Mouse (Mus musculus): Measurements from ENCODE around the gene Sesn3. TPM values are rescaled to one million over a fixed set of nuclear protein-coding genes. Genes with fewer than 3 reads are reported as not detected.
"Not testable (repeated sequence)": the region's sequence is repeated elsewhere in the genome, so short reads cannot be mapped to it uniquely, and the experiment has no call there.

Gene Sesn3
- total and polyA plus RNA-seq, 3 experiments = 1.5 to 6.0 TPM; not detected in 1

GRCm38 (mm10) chr9:14241003-14241402, 33.9 kb upstream of the Sesn3 start:
- not testable (repeated sequence) for H3K36me3 ChIP-seq (ENCODE audit: control insufficient read depth in 1 of 2, insufficient read depth in 2 of 2, low read length in 2 of 2); H3K9ac ChIP-seq (ENCODE audit: control insufficient read depth, low read depth, low read length, poor library complexity, severe bottlenecking); DNase-seq (ENCODE audit: low read depth, low spot score); H3K9me3 ChIP-seq (replicated peaks; ENCODE audit: insufficient read depth, low read length); H3K4me1 ChIP-seq (ENCODE audit: control insufficient read depth in 1 of 2, insufficient read depth in 2 of 2, low read length in 2 of 2); H3K79me2 ChIP-seq (ENCODE audit: control insufficient read depth, insufficient read depth, low read length, poor library complexity); H3K27ac ChIP-seq (ENCODE audit: control insufficient read depth, low read depth, low read length); H3K4me3 ChIP-seq (ENCODE audit: control insufficient read depth in 1 of 2, insufficient read depth in 1 of 2, low read depth in 2 of 2, low read length in 2 of 2)
- peaks cover 15 to 23% of the 10 kb centered on the region in 2 experiments for H3K27me3 ChIP-seq (ENCODE audit: control insufficient read depth in 1 of 2, insufficient read depth in 2 of 2, low read length in 2 of 2)

DNA sequence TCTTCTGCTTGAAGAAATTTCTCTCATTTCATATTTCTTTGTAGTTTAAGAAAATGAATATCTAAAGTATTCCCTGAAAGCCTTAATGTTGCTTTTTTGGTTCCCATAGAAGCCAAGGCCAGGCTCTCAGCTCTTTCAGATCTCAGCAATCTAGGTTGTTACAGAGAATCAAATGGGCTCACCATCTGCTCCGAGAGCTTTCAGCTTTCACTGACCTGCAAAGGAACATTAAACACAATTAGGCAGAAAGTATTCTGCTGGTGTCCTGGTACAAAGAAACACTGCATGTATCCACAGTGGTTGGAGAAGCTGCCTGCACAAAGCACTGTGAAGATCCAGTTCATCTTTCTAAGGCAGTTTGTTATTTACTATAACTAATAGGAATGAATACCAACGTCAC, 32.6 kb upstream of the Sesn3 start:
- no peak overlapping the region for H3K9ac ChIP-seq (ENCODE audit: control insufficient read depth, low read depth, low read length, poor library complexity, severe bottlenecking)
- no peak for DNase-seq (ENCODE audit: low read depth, low spot score)
- H3K9me3 ChIP-seq (replicated peaks; ENCODE audit: insufficient read depth, low read length) = no peaks in the 10 kb centered on the region
- no peaks in the 10 kb centered on the region for H3K4me1 ChIP-seq (ENCODE audit: control insufficient read depth in 1 of 2, insufficient read depth in 2 of 2, low read length in 2 of 2)
- peaks cover 17 to 25% of the 10 kb centered on the region in 2 experiments for H3K27me3 ChIP-seq (ENCODE audit: control insufficient read depth in 1 of 2, insufficient read depth in 2 of 2, low read length in 2 of 2)
- no peak for TF ChIP-seq GATA1 (IDR thresholded peaks at IDR 0.05; ENCODE audit: low read depth, low read length)
- TF ChIP-seq POLR2A (IDR thresholded peaks at IDR 0.05; ENCODE audit: control insufficient read depth in 1 of 2, insufficient read depth in 1 of 2, low read depth in 1 of 2, low read length in 2 of 2, poor library complexity in 1 of 2) = no peak
- no peak for TF ChIP-seq CHD1 (IDR thresholded peaks at IDR 0.05; ENCODE audit: low read depth, low read length)
- TF ChIP-seq MXI1 (IDR thresholded peaks at IDR 0.05; ENCODE audit: low read depth, low read length) = no peak
- no peak for TF ChIP-seq MAFK (IDR thresholded peaks at IDR 0.05; ENCODE audit: borderline replicate concordance, low read depth, low read length)
- TF ChIP-seq ELF1 (IDR thresholded peaks at IDR 0.05; ENCODE audit: low read depth, low read length) = no peak
- no peak for TF ChIP-seq RAD21 (IDR thresholded peaks at IDR 0.05; ENCODE audit: low read depth, low read length)
- TF ChIP-seq CTCF (IDR thresholded peaks at IDR 0.05 in 2 of 3, conservative IDR thresholded peaks at IDR 0.05 in 1 of 3; ENCODE audit: control insufficient read depth in 1 of 3, insufficient read depth in 1 of 3, low read depth in 2 of 3, low read length in 3 of 3, poor library complexity in 1 of 3, severe bottlenecking in 1 of 3) = no peak
- H3K27ac ChIP-seq (ENCODE audit: control insufficient read depth, low read depth, low read length) = no peak overlapping the region
- H3K79me2 ChIP-seq (ENCODE audit: control insufficient read depth, insufficient read depth, low read length, poor library complexity) = no peaks in the 10 kb centered on the region
- no peaks in the 10 kb centered on the region; a peak in 1 of 4 replicates for H3K36me3 ChIP-seq (ENCODE audit: control insufficient read depth in 1 of 2, insufficient read depth in 2 of 2, low read length in 2 of 2)
- H3K4me3 ChIP-seq (ENCODE audit: control insufficient read depth in 1 of 2, insufficient read depth in 1 of 2, low read depth in 2 of 2, low read length in 2 of 2) = no peak overlapping the region

- Histone ChIP-seq H3K79me2 (ENCODE audit: control insufficient read depth, insufficient read depth, low read length, poor library complexity) (no peaks in the 10 kb centered on the region), H3K9ac (ENCODE audit: control insufficient read depth, low read depth, low read length, poor library complexity, severe bottlenecking) (no peak overlapping the region), H3K4me3 (ENCODE audit: control insufficient read depth in 1 of 2, insufficient read depth in 1 of 2, low read depth in 2 of 2, low read length in 2 of 2) (no peak overlapping the region), H3K9me3 (replicated peaks; ENCODE audit: insufficient read depth, low read length) (no peaks in the 10 kb centered on the region), H3K27ac (ENCODE audit: control insufficient read depth, low read depth, low read length) (no peak overlapping the region), H3K4me1 (ENCODE audit: control insufficient read depth in 1 of 2, insufficient read depth in 2 of 2, low read length in 2 of 2) (no peaks in the 10 kb centered on the region), H3K36me3 (ENCODE audit: control insufficient read depth in 1 of 2, insufficient read depth in 2 of 2, low read length in 2 of 2) (no peaks in the 10 kb centered on the region), H3K27me3 (ENCODE audit: control insufficient read depth in 1 of 2, insufficient read depth in 2 of 2, low read length in 2 of 2) (peaks cover 27 to 34% of the 10 kb centered on the region in 2 experiments)
- no peak for TF ChIP-seq HCFC1 (IDR thresholded peaks at IDR 0.05; ENCODE audit: low read depth, low read length)
- TF ChIP-seq NRF1 (IDR thresholded peaks at IDR 0.05; ENCODE audit: insufficient read depth, low read depth, low read length, poor library complexity, severe bottlenecking) = no peak
- no peak for TF ChIP-seq ZKSCAN1 (IDR thresholded peaks at IDR 0.05; ENCODE audit: low read depth, low read length)
- TF ChIP-seq KAT2A (conservative IDR thresholded peaks at IDR 0.05; ENCODE audit: low read depth, low read length) = no peak
- no peak for TF ChIP-seq GABPA (IDR thresholded peaks at IDR 0.05; ENCODE audit: low read depth, low read length)
- TF ChIP-seq ZC3H11A (IDR thresholded peaks at IDR 0.05; ENCODE audit: low read depth, low read length) = no peak
- no peak for TF ChIP-seq ZNF384 (IDR thresholded peaks at IDR 0.05; ENCODE audit: low read depth, low read length)
- DNase-seq (ENCODE audit: low read depth, low spot score) = no peak
These were observed 30.3 kb upstream of the Sesn3 start for GRCm38 (mm10) chr9:14244528-14244927.

All from MEL (cell line).